Mouse (Mus musculus) CD8-positive naive resting alpha-beta T cell, adult 2 months (primary cell): Measurements from ENCODE around the gene Ppip5k1.

Experiments used
- DNase-seq, 2 experiments: peaks; one replicate each; pipeline ENCODE4 v3.0.0; 2022; ENCODE audit warnings: low read depth in 2 of 2, low spot score in 2 of 2

Gene Ppip5k1

DNA sequence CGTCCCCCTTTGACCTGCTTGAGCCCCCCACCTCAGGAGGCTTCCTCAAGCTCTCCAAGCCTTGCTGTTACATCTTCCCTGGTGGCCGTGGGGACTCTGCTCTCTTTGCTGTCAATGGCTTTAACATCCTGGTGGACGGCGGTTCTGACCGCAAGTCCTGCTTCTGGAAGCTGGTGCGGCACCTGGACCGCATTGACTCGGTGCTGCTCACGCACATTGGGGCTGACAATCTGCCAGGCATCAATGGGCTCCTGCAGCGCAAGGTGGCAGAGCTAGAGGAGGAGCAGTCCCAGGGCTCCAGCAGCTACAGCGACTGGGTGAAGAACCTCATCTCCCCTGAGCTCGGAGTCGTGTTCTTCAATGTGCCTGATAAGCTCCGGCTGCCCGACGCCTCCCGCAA lies 55.7 kb downstream of the Ppip5k1 start:
- no peak for DNase-seq

GRCm38 (mm10) chr2:121298131-121298530 lies 57.1 kb downstream of the Ppip5k1 start:
- DNase-seq: no peak

DNA sequence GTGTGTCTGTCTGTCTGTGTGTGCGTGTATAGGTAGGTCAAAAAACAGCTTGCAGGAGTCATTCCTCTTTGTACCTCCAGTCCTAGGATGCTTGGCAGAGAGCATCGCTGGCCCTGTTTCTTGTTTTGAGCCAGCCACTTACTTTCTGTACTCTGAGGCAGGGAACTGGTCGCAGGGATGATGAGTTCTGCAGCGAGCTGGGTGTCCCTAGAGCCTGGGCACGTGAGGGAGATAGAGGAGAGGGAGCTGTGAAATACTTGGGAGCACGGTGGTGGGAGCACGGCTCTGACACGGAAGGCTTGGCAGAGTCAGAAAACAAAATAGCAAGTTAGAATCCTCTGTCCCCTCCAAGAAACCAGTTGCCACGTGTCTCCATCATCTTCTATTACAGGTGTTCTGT lies 57.5 kb downstream of the Ppip5k1 start:
- no peak for DNase-seq

GRCm38 (mm10) chr2:121296754-121297231 lies 58.4 kb downstream of the Ppip5k1 start:
- DNase-seq: no peak

DNA sequence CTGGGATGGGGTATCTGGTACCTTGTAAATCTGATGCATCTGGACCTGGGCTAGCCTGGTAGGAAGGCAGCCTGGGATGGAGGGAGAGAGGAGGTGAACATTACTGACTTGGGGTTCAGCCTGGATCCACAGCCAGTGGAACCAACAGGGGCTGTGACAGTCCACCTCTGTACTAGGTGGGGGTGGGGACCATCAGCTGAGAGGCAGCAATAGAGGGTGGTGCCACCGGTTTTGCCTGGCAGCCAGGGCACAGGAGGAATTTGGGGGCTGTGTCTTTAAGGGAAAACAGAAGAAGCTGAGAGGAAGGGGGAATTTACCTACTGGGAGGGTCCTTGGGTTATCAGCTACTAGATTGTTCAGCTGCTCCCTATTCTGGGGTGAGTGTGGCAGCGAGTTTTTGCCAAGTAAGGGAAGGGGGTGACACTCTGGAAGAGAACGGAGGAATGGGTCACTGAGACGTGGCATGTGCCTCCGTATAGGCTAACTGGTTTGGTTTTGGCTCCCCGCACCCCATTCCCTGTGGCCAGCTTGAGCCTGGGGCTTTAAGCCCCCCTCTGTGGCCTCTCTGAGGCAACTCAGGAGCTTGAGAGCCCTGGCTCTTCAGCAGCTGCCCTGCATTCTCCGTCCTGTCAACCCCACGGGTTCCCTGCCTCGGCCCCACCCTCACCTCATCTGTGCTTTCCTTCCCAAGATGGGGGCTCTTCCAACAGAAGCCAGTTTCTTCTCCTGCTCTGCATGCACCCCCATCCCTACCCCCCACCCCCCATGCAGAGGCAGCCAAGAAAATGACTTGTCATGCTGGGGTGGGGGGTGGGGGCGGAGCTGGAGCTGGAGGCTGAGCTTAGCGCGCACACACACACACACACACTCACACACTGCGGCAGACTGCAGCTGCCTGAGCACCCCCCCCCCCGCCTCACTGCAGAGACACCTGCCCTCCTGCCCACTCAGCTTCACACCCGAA lies 59.3 kb downstream of the Ppip5k1 start:
- no peak for DNase-seq

- no peak for DNase-seq
Observed at GRCm38 (mm10) chr2:121294753-121295607, 60.2 kb downstream of the Ppip5k1 start.

GRCm38 (mm10) chr2:121294182-121294581 lies 61.0 kb downstream of the Ppip5k1 start:
- DNase-seq: no peak

GRCm38 (mm10) chr2:121292316-121293013 lies 62.7 kb downstream of the Ppip5k1 start:
- DNase-seq: no peak

DNA sequence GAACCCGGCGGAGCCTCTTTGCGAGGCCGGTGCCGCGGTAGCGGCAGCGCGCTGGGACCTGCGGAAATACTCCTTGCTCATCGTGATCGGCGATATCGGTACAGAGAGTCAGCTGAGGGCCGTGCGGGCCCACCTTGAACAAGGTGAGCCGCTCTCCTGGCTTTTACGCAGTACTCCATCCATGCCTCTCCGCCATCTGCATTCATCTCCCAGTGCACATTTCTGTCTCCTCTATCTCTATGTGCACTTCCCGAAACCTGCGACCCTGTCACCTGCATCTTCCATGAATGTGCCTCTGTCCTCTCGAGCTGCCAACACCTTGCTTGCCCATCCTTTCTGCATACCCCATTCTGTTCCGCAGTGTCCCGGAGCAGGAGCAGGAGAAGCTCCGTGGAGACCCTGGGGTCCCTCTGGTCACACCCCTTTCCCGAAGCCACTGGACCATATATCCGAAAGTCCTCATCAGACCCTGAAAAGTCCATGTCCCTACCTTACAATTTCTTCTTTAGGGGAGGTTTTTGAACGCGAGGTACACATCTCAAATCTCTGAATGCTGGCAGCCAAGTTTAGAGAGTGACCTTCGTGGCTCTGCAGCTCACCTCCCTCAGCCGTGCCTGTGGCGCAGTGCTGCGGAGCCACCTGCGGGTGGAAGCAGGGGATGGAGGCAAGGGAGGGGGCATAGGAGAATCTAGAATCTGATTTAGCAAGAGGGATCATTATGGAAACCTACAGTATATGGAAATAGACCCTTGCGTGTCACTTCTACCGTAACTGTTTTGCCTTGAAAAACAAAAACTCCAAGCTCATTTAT lies 65.3 kb downstream of the Ppip5k1 start:
- DNase-seq: no peak

DNA sequence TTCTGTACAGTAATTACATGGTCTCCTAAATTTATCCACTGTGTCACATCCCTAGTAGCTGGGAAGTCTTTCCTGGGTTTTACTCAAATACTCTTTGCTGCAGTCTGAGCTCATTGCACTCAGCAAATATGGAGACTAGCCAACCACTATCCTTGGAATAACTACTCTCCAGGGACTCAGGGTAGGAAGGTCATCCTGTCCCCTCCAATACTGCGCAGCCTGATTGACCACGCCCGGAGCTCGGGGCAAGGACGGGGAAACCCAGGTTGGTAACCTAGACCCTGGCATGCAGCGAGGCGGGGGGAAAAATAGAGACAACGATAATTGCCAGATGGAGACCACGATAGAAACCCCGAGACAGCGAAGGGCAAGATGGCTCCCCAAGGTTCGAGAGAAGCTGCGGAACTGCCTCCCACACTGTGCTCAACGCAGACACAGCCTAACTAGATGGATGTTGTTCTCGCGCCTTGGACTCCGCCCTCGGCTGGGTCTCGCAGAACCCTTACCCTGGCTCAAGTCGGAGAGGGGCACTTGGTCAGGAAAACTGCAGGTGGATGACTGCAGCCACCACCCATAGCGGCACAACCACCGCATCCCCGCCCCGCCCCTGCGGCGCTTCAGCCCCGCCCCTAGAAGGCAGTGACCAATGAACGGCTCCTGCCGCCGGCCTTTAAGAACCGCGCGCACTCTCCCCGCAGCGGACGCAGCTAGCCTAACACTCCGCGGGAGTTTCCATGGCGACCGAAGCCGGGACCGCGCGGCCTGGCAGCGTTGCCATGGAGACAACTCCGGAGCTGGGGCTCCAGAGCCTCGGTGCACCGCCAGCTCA lies 66.1 kb downstream of the Ppip5k1 start, which contains the start of gene Map1a:
TSS of gene Map1a (plus strand) at position 700 of the 829 bp plus-strand sequence.
- DNase-seq: peak; percentile 81 to 82

DNA sequence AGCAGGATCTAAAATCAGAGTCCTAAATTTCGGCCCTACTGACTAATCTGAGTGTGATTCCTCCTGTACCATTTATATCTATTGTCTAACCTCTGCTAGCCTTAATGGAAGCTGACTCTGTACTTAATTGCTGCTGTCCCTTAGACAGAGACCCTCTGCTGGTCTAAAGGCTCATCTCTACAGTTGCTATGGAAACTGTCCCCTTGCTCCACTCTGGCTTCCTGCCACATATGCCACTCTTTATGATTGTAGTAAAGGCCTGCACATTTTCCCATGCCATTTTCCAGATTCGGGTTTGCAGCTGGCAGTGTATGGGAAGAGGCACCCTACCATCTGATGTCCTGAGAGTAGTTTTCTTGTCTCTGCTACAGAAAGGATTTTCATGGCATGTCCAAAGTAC lies 67.3 kb downstream of the Ppip5k1 start:
- DNase-seq: no peak

- no peak for DNase-seq
Observed at GRCm38 (mm10) chr2:121271928-121272516, 83.2 kb downstream of the Ppip5k1 start.

- DNase-seq: peak; percentile 83 to 91
Observed at GRCm38 (mm10) chr2:121271236-121271927, 83.8 kb downstream of the Ppip5k1 start, which contains the start of gene Trp53bp1. Trp53bp1 (minus strand) TSS chr2:121271407.

DNA sequence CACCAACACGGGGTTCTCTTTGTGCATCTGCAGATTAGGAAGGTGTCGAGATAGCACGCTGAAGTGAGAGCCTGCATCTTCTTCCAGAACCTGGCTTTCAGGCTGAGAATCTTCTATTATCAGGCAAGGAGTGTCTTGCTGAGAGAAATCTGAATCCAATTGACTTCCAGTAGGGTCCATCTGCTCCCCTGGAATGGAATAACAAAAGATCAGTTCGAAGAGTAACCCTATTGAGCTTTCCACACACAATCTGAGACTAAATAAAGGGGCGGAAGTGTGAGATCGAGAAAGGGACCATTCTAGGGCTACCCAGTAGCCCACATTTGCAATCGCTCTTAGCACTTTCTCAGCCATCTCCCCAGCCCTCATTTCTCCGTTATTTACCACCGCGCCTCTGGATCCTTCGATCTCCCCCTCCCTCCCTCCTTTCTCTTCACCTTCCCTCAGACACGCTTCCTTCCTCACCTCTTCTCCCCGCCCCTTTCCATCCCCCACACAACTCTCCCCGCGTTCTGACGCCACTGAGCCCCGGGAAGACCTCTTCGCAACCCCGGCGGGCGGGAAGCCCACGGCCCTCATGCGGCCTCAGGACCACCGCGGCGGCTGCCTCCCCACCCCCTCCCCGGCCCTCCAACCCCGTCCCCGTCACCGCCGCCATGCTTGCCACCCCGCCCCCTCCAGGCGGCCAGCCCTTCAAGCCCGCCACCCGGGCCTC lies 84.5 kb downstream of the Ppip5k1 start:
- no peak for DNase-seq

DNA sequence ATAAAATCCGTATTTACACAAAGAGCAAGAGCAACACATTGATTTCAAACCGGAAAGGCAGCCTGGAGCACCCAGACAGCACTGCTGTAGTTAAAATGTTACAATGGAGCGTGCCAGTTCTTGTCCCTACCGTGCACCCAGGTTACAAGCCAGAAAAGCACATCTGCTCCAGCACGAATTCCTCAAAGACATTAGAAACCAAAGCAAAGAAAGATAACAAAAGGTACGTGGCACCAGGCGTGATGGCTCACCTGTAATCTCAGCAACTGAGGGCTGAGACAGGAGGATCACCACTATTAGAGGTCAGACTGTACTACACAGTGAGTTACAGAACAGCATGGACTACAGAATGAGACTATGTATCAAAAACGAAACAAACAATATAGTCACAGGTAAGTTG lies 86.8 kb downstream of the Ppip5k1 start:
- DNase-seq: no peak
